Mouse (Mus musculus) megakaryocyte-erythroid progenitor cell, adult 5-6 weeks (primary cell): ENCODE results near the gene H1fnt. TPM values are rescaled to one million over a fixed set of nuclear protein-coding genes. Genes with fewer than 3 reads are reported as not detected.

Experiments used
- ATAC-seq: replicated peaks from 2 replicates; pipeline ENCODE4 v1.8.0; 2016; ENCODE audit warnings: mild to moderate bottlenecking, inconsistent platforms; ENCODE audit not compliant: severe bottlenecking, poor library complexity, low FRiP score, low TSS enrichment
- total RNA-seq, 2 experiments: library from RNA; stranded (forward) in 1 of 2; stranded (reverse) in 1 of 2; fragments of 200-1000, 215-1000 nt in 1 of 2; fragments of >200 nt in 1 of 2; fragmentation: Nextera tagmentation in 1 of 2; gene quantifications; 2 replicates each; pipeline ENCODE4 v1.2.3; 2014 to 2017

H1fnt gene
- total RNA-seq (2014; fragmentation: Nextera tagmentation) (not detected in 2 replicates), total RNA-seq (2017) (not detected in 2 replicates)

- no peak for ATAC-seq
Measured at GRCm38 (mm10) chr15:98257193-98257592, at the start of gene H1fnt. TSS of gene H1fnt (minus strand) at chr15:98257293.

- ATAC-seq, result no peak
Measured at GRCm38 (mm10) chr15:98295628-98296551, 38.8 kb upstream of the H1fnt start, which contains the start of gene Zfp641. TSS of gene Zfp641 (minus strand) at chr15:98296161.

GRCm38 (mm10) chr15:98293651-98294050, 36.6 kb upstream of the H1fnt start:
- no peak for ATAC-seq

- ATAC-seq, result no peak
Measured at GRCm38 (mm10) chr15:98288566-98288965, 31.5 kb upstream of the H1fnt start.

- no peak for ATAC-seq
Measured at GRCm38 (mm10) chr15:98286418-98286817, 29.3 kb upstream of the H1fnt start.

GRCm38 (mm10) chr15:98257776-98258175, 683 bp upstream of the H1fnt start:
- ATAC-seq, result no peak

- ATAC-seq, result no peak
Measured at GRCm38 (mm10) chr15:98256271-98256670, 822 bp downstream of the H1fnt start.

- ATAC-seq, result no peak
Measured at GRCm38 (mm10) chr15:98235442-98235841, 21.7 kb downstream of the H1fnt start.

GRCm38 (mm10) chr15:98234350-98234749, 22.7 kb downstream of the H1fnt start, which contains the start of gene Olfr286:
TSS of gene Olfr286 (minus strand) at chr15:98234450.
- ATAC-seq, result no peak

GRCm38 (mm10) chr15:98226096-98226495, 31.0 kb downstream of the H1fnt start:
- no peak for ATAC-seq

GRCm38 (mm10) chr15:98225610-98226009, 31.5 kb downstream of the H1fnt start:
- no peak for ATAC-seq

- no peak for ATAC-seq
Measured at GRCm38 (mm10) chr15:98222377-98222776, 34.7 kb downstream of the H1fnt start.

GRCm38 (mm10) chr15:98220877-98221276, 36.2 kb downstream of the H1fnt start, which contains the start of the genes Gm44579 and Olfr287:
TSS of gene Gm44579 (minus strand) at chr15:98220977.
TSS of gene Olfr287 (minus strand) at chr15:98221056.
- ATAC-seq, result no peak

- no peak for ATAC-seq
Measured at GRCm38 (mm10) chr15:98214130-98214529, 43.0 kb downstream of the H1fnt start.

GRCm38 (mm10) chr15:98213336-98213870, 43.7 kb downstream of the H1fnt start:
- no peak for ATAC-seq

GRCm38 (mm10) chr15:98209676-98210075, 47.4 kb downstream of the H1fnt start:
- no peak for ATAC-seq

Other genes with a start within 250 kb of the H1fnt start
- gene Pfkm, start 164.7 kb downstream of the H1fnt start, total RNA-seq (2014; fragmentation: Nextera tagmentation), result 69.0 and 74.9 TPM in 2 replicates
- 63.7 and 89.1 TPM in 2 replicates for gene Pfkm, start 164.7 kb downstream of the H1fnt start, total RNA-seq (2017)
- 45.5 and 46.0 TPM in 2 replicates for gene Senp1, start 163.5 kb downstream of the H1fnt start, total RNA-seq (2014; fragmentation: Nextera tagmentation)
- 35.2 and 39.0 TPM in 2 replicates for gene Senp1, start 163.5 kb downstream of the H1fnt start, total RNA-seq (2017)
- 21.0 and 25.6 TPM in 2 replicates for gene Asb8, start 91.7 kb downstream of the H1fnt start, total RNA-seq (2014; fragmentation: Nextera tagmentation)
- gene Asb8, start 91.7 kb downstream of the H1fnt start, total RNA-seq (2017), result 14.8 and 16.4 TPM in 2 replicates
- gene Ccdc184, start 90.1 kb downstream of the H1fnt start, total RNA-seq (2014; fragmentation: Nextera tagmentation), result not detected in 2 replicates
- gene Ccdc184, start 90.1 kb downstream of the H1fnt start, total RNA-seq (2017), result not detected in 2 replicates
- not detected in 2 replicates for gene Olfr288, start 61.8 kb downstream of the H1fnt start, total RNA-seq (2014; fragmentation: Nextera tagmentation)
- not detected in 2 replicates for gene Olfr288, start 61.8 kb downstream of the H1fnt start, total RNA-seq (2017)
- gene Gm44579, start 36.3 kb downstream of the H1fnt start, total RNA-seq (2014; fragmentation: Nextera tagmentation), result not detected in 2 replicates
- gene Gm44579, start 36.3 kb downstream of the H1fnt start, total RNA-seq (2017), result not detected in 2 replicates
- gene Olfr287, start 36.2 kb downstream of the H1fnt start, total RNA-seq (2014; fragmentation: Nextera tagmentation), result not detected in 2 replicates
- not detected in 2 replicates for gene Olfr287, start 36.2 kb downstream of the H1fnt start, total RNA-seq (2017)
- not detected in 2 replicates for gene Olfr286, start 22.8 kb downstream of the H1fnt start, total RNA-seq (2014; fragmentation: Nextera tagmentation)
- gene Olfr286, start 22.8 kb downstream of the H1fnt start, total RNA-seq (2017), result not detected in 2 replicates
- gene Zfp641, start 38.9 kb upstream of the H1fnt start, total RNA-seq (2014; fragmentation: Nextera tagmentation), result not detected in 2 replicates
- gene Zfp641, start 38.9 kb upstream of the H1fnt start, total RNA-seq (2017), result not detected in 2 replicates
- gene Olfr285, start 60.1 kb upstream of the H1fnt start, total RNA-seq (2014; fragmentation: Nextera tagmentation), result not detected in 2 replicates
- not detected in 2 replicates for gene Olfr285, start 60.1 kb upstream of the H1fnt start, total RNA-seq (2017)
- not detected in 2 replicates for gene Olfr284, start 83.7 kb upstream of the H1fnt start, total RNA-seq (2014; fragmentation: Nextera tagmentation)
- not detected in 2 replicates for gene Olfr284, start 83.7 kb upstream of the H1fnt start, total RNA-seq (2017)
- gene Olfr283, start 123.7 kb upstream of the H1fnt start, total RNA-seq (2014; fragmentation: Nextera tagmentation), result not detected in 2 replicates
- gene Olfr283, start 123.7 kb upstream of the H1fnt start, total RNA-seq (2017), result not detected in 2 replicates
- not detected in 2 replicates for gene Olfr282, start 173.9 kb upstream of the H1fnt start, total RNA-seq (2014; fragmentation: Nextera tagmentation)
- gene Olfr282, start 173.9 kb upstream of the H1fnt start, total RNA-seq (2017), result not detected in 2 replicates
- gene Olfr281, start 195.3 kb upstream of the H1fnt start, total RNA-seq (2014; fragmentation: Nextera tagmentation), result not detected in 2 replicates
- gene Olfr281, start 195.3 kb upstream of the H1fnt start, total RNA-seq (2017), result not detected in 2 replicates
- not detected in 2 replicates for gene OR5BS1P, start 212.6 kb upstream of the H1fnt start, total RNA-seq (2014; fragmentation: Nextera tagmentation)
- not detected in 2 replicates for gene OR5BS1P, start 212.6 kb upstream of the H1fnt start, total RNA-seq (2017)
- gene Lalba, start 225.4 kb upstream of the H1fnt start, total RNA-seq (2014; fragmentation: Nextera tagmentation), result not detected in 2 replicates
- not detected in 2 replicates for gene Lalba, start 225.4 kb upstream of the H1fnt start, total RNA-seq (2017)
- gene Olfr279, start 235.1 kb upstream of the H1fnt start, total RNA-seq (2014; fragmentation: Nextera tagmentation), result not detected in 2 replicates
- gene Olfr279, start 235.1 kb upstream of the H1fnt start, total RNA-seq (2017), result not detected in 2 replicates